Mouse (Mus musculus) left cerebral cortex, adult 2 months (tissue): ENCODE data around the gene Esrra. TPM values are rescaled to one million over a fixed set of nuclear protein-coding genes. Genes with fewer than 3 reads are reported as not detected.
"Not testable (repeated sequence)": the region's sequence is repeated elsewhere in the genome, so short reads cannot be mapped to it uniquely, and the experiment has no call there.

Experiments
- DNase-seq, 2 experiments: peaks; one replicate each; pipeline ENCODE4 v3.0.0; 2021 to 2022; ENCODE audit warnings: low spot score in 2 of 2, mixed read lengths in 1 of 2; ENCODE audit errors: extremely low spot score in 1 of 2
- H3K27ac ChIP-seq: fragments of 200-600 bp; 2 replicates; pipeline ENCODE4 v1.8.1; 2022
- H3K4me3 ChIP-seq: fragments of 200-600 bp; 2 replicates; pipeline ENCODE4 v1.8.1; 2022
- CTCF ChIP-seq: fragments of 200-600 bp; IDR thresholded peaks from 2 replicates; pipeline ENCODE4 v1.8.1; 2022; ENCODE audit warnings: antibody characterized with exemption, mild to moderate bottlenecking, moderate library complexity
- intact Hi-C: fragments of 180-260 bp; cut with DNase I; formaldehyde crosslinking; loops from one replicate; pipeline ENCODE4 v1.15.1; 2025
- total RNA-seq, 2 experiments: library from RNA; stranded (reverse); gene quantifications; 2 replicates each; pipeline ENCODE4 v1.2.3; 2021

Gene Esrra
- total RNA-seq, 2 experiments from 2014 or later: 66.8 to 69.2 TPM

DNA sequence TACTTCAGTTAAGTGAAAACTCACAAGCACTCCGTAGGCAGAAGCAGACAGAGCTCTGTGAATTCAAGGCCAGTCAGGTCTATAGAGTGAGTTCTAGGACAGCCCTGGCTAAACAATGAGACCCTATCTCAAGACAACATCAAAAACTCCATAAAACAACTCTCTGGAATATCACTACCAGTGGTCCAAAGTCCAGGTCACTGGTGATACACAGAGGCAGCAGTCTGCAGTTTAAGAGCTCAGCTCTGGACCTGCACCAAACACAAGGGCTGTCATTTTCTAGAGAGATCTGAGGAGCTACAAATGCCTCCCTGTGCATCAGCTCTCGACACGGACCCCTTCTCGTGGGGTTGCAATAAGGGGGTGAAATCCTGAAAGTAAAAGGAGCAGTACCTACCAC, 3.3 kb downstream of the Esrra start:
- TF ChIP-seq CTCF: no peak
- Histone ChIP-seq H3K4me3 (no peak overlapping the region), H3K27ac (no peak overlapping the region)
- no peak for DNase-seq
- intact Hi-C loops: no loop called here

- intact Hi-C loops: no loop called here
These were observed 5.1 kb downstream of the Esrra start for GRCm38 (mm10) chr19:6916496-6916895.

GRCm38 (mm10) chr19:6915276-6915675, 6.3 kb downstream of the Esrra start:
- Histone ChIP-seq H3K27ac (no peak overlapping the region), H3K4me3 (no peak overlapping the region)
- no peak for DNase-seq
- intact Hi-C loops: no loop called here
- TF ChIP-seq CTCF: no peak

More at GRCm38 (mm10) chr19:6916496-6916895, 5.1 kb downstream of the Esrra start:
- TF ChIP-seq CTCF: no peak
- Histone ChIP-seq H3K4me3 (no peak overlapping the region), H3K27ac (no peak overlapping the region)
- peak in 1 of 2 experiments; percentile 7 for DNase-seq

- TF ChIP-seq CTCF: no peak
- intact Hi-C loops: no loop called here
- H3K27ac ChIP-seq: no peak overlapping the region
- DNase-seq: no peak
- no peak overlapping the region for H3K4me3 ChIP-seq
These were observed 7.1 kb downstream of the Esrra start for GRCm38 (mm10) chr19:6914540-6914939.

GRCm38 (mm10) chr19:6913991-6914390, 7.6 kb downstream of the Esrra start:
- intact Hi-C loops: no loop called here
- TF ChIP-seq CTCF: no peak
- Histone ChIP-seq H3K27ac (no peak overlapping the region), H3K4me3 (no peak overlapping the region)
- DNase-seq: peak; percentile 10 to 15

GRCm38 (mm10) chr19:6913036-6913435, 8.6 kb downstream of the Esrra start:
- no peak overlapping the region for H3K27ac ChIP-seq
- intact Hi-C loops: no loop called here

GRCm38 (mm10) chr19:6912205-6912970, 9.2 kb downstream of the Esrra start:
- TF ChIP-seq CTCF: no peak
- intact Hi-C loops: loop anchor here (1.0 kb wide), 1 partner anchor 8 kb away; no protein-coding TSS in a partner anchor

More at GRCm38 (mm10) chr19:6913036-6913435, 8.6 kb downstream of the Esrra start:
- no peak for DNase-seq
- no peak for TF ChIP-seq CTCF
- no peak overlapping the region for H3K4me3 ChIP-seq

DNA sequence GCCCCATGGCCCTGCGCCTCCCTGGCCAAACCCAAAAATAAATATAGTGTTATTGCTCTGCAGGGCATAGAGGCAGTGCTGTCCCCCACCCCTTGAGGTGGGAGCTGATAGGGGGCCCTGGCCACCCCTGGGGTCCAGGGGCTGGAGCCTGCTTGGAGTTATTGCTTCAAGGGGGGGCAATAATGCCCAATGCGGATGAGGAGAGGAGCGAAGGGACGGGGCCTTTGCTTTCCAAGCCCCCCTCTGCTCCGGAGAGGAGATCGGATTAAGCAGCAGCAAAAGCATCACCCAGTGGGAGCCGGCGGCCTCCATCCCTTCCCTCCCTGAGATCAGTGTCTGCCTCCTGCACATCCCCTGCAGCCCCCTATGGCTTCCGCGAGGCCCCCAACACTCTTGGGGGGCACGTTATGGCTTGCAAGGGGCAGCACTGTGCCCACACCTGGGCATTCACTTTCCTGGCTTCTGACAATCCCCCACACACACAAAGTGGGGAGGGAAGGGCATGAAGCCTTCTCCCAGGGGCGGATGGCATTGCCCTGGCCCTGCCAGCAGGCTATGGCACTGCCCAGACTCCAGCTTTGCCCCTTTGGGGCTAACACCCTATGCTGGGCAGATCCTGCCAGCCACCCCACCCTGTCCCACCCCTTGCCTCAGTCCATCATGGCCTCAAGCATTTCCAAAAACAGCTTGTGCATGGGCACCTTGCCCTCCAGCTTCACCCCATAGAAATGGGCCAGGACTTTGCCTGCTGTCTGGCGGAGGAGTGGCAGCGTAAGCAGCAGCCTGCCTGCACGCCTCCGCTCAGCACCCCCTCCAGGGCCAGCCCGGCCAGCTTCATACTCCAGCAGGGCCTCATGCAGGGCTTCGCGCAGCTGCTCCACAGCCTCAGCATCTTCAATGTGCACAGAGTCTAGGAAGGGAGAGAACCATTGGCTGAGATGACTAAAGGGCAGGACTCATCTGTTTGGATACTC, 10.2 kb downstream of the Esrra start:
- Histone ChIP-seq H3K27ac (no peak overlapping the region), H3K4me3 (peak overlapping the region; percentile 21; the same call in 1 of the 2 replicates)
- no peak for TF ChIP-seq CTCF
- intact Hi-C loops: loop anchor here (1.0 kb wide), 1 partner anchor 9 kb away; no protein-coding TSS in a partner anchor
- DNase-seq: no peak

More at GRCm38 (mm10) chr19:6912205-6912970, 9.2 kb downstream of the Esrra start:
- no peak overlapping the region for H3K27ac ChIP-seq
- DNase-seq: peak in 1 of 2 experiments; percentile 12
- no peak overlapping the region for H3K4me3 ChIP-seq

DNA sequence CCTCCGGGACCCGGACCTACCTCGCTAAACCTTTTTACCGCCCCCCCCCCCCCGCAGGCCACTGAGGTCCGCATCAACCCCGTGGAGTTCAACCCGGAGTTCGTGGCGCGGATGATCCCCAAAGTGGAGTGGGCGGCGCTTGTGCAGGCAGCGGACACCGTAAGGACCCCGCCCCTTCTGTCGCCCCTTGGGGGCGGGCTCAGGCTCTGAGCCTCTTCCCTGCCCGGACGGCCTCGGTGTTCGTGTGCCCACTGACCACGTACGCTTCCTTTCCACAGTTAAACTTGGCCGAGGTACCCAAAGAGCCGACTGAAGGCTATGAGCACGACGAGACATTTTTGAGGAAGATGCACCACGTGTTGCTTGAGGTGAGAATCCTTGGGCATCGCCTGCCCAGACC, 11.3 kb downstream of the Esrra start:
- Histone ChIP-seq H3K4me3 (peak overlapping the region; percentile 91), H3K27ac (peak overlapping the region; percentile 99)
- DNase-seq, intact Hi-C loops: not testable (repeated sequence)

GRCm38 (mm10) chr19:6909507-6910289, 11.9 kb downstream of the Esrra start, which contains the start of the genes Trmt112 and Prdx5:
Gene Trmt112, plus strand, starts transcription at chr19:6909698.
Gene Prdx5, minus strand, starts transcription at chr19:6910106.
- TF ChIP-seq CTCF: no peak
- H3K4me3 ChIP-seq: peak within 1 kb of the TSS; percentile 91
- intact Hi-C loops: loop anchor here (2.0 to 5.0 kb wide), 3 partner anchors 52 to 412 kb away; partner anchors contain the start of genes Ccdc88b and Rps6ka4

DNA sequence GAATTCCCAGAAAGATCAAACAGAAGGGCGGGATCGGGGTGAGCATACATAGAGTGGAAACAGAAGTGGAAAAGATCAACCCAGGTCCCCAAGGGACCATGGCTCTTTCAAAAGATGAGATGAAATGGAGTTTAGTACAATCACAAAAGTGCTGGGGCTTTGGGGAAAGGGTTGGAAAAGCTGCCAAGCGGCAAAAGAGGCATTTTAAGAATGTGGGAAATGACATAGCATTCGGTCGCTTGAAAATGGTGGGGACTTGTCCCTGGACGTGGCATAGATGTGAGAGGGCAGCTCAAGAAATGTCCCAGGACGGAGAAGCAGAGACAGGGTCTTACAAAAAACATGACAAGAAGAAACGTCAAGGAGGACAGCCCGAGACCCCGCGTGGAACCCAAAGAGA, 12.6 kb downstream of the Esrra start:
- TF ChIP-seq CTCF: no peak
- Histone ChIP-seq H3K27ac (peak overlapping the region; percentile 99), H3K4me3 (peak overlapping the region; percentile 91)
- no peak for DNase-seq
- intact Hi-C loops: loop anchor here (2.0 to 5.0 kb wide), 3 partner anchors 52 to 412 kb away; partner anchors contain the start of genes Ccdc88b and Rps6ka4

More at GRCm38 (mm10) chr19:6909507-6910289, 11.9 kb downstream of the Esrra start, which contains the start of the genes Trmt112 and Prdx5:
- peak within 1 kb of the TSS; percentile 99 for H3K27ac ChIP-seq
- DNase-seq: peak; percentile 91
